Mouse (Mus musculus) liver, adult 2 months (tissue): ENCODE measurements around the gene Acaa1b.

Source experiments
- CTCF ChIP-seq: fragments of 200-500 bp; IDR thresholded peaks from 2 replicates; pipeline ENCODE4 v1.5.1; 2011; ENCODE audit warnings: low read depth, low read length, control low read depth
- POLR2A ChIP-seq: fragments of 200-500 bp; IDR thresholded peaks from 2 replicates; pipeline ENCODE4 v1.6.1; 2011; ENCODE audit warnings: low read length, control low read depth; ENCODE audit not compliant: insufficient read depth; ENCODE audit errors: extremely low read depth

DNA sequence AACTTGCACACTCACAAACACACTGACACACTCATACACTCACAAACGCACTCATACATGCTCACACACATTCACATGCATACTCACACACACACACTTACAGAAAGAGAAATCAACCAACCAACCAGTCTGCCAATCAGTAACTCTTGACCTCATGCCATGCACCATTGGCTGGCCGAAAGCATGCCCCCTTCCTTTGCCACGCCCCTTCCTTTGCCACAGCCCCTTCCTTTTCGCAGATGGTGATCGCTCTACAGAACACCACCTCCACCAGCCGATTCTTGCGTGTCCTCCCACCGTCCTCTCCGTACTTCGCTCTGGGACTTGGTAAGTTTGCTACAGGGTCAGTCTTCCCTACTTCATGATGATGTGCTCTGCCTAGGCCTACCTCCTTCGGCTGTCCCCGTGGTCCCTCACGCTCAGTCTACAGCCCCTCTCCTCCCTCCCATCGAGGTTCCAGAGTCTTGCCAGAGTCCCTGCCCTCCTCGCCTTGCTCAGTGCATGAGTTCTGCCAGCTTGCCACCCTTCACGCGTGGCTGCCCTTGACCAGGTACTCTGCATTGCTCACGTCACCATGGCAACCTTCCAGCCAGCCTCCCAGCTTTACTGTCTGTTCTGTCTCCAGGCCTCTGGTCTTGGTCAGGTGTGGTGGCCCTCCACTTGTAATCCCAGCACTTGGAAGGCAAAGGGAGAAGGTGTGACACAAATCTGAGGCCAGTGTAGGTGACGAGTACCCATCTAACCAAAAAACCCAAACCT lies 37.3 kb downstream of the Acaa1b start:
- TF ChIP-seq CTCF (no peak), POLR2A (no peak)
